Mouse (Mus musculus) brain, embryonic 14.5 days (tissue): Measurements from ENCODE around the gene Tmsb15l. TPM values are rescaled to one million over a fixed set of nuclear protein-coding genes. Genes with fewer than 3 reads are reported as not detected.
"Not testable (repeated sequence)": the region's sequence is repeated elsewhere in the genome, so short reads cannot be mapped to it uniquely, and the experiment has no call there.

Experiments used
- DNase-seq: peaks from one replicate; pipeline ENCODE4 v3.0.0-alpha.2; 2011; ENCODE audit warnings: low read depth
- CTCF ChIP-seq: fragments of 200-500 bp; IDR thresholded peaks from 2 replicates; pipeline ENCODE4 v1.5.1; 2012; ENCODE audit warnings: inconsistent platforms, mild to moderate bottlenecking, moderate library complexity, borderline replicate concordance; ENCODE audit not compliant: insufficient read depth, insufficient read length; ENCODE audit errors: extremely low read depth
- POLR2A ChIP-seq: fragments of 200-500 bp; IDR thresholded peaks from 2 replicates; pipeline ENCODE4 v1.6.1; 2012; ENCODE audit warnings: mild to moderate bottlenecking, inconsistent platforms, borderline replicate concordance; ENCODE audit not compliant: poor library complexity, insufficient read depth, insufficient read length, severe bottlenecking; ENCODE audit errors: extremely low read depth
- polyA plus RNA-seq: library from polyadenylated mRNA; depleted of rRNA; stranded (reverse); fragments of >200 nt; gene quantifications from 2 replicates; pipeline ENCODE4 v1.2.3, GENCODE M21; 2012; rRNA removed

Gene Tmsb15l
- 10.1 and 13.8 TPM in 2 replicates for polyA plus RNA-seq

DNA sequence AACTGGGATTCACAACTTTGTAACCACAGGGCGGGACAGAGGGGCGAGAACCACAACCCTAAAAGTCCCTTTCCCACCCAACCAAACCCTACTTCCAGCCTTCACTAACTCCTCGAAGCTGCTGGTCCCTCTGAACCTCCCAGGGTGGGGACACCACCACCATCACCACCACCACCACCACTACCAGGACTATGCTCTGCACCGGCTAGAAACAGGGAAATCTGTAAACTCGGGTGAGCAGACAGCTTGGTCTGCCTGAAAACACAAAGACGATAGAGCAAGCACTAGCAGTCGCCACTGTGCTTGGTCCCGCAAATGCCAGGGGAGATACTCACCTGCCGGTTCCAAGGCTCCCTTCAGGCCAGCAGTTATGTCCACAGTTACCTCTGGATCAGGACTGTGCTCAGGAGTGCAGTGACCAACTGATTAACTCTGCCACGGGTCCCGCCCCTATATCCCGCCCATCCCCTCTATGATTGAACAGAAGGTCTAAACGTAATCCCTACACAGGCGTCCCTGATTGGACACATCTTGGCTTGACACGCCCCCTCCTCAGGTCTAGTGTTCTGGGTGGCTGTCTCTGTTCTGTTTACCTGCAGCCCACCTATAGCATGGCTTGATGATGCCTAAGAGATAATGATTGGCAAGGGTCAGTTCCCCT, at the start of gene Tmsb15l, which contains the start of gene Tmsb15b1:
TSS of gene Tmsb15l (minus strand) at position 446 of the 661 bp plus-strand sequence.
TSS of gene Tmsb15b1 (minus strand) at position 451 of the 661 bp plus-strand sequence.
- peak; percentile 94 for DNase-seq
- peak; percentile 12; the same call in 1 of the 2 replicates for TF ChIP-seq POLR2A
- no peak for TF ChIP-seq CTCF

DNA sequence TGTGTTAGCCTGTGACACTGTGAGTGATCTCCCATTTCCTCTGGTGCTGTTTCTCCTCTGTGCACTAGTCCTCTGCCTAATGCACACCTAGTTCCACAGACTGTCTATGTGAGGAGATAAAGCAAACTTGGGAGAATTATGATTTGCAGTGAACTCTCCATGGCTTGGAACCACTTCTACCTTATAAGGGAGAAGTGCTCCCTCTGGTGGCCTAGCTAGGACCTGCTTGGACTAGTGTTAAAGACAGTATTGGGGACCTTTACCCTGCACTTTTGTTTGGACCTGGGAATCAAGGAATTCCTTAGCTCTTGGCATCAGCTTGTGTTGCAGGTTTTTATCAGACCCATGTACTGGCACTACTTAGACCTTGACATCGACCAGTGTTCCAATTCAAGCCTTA, 42.6 kb upstream of the Tmsb15l start:
- DNase-seq, result peak; percentile 74
- peak; percentile 67; the same call in 1 of the 2 replicates for TF ChIP-seq CTCF
- TF ChIP-seq POLR2A, result no peak

DNA sequence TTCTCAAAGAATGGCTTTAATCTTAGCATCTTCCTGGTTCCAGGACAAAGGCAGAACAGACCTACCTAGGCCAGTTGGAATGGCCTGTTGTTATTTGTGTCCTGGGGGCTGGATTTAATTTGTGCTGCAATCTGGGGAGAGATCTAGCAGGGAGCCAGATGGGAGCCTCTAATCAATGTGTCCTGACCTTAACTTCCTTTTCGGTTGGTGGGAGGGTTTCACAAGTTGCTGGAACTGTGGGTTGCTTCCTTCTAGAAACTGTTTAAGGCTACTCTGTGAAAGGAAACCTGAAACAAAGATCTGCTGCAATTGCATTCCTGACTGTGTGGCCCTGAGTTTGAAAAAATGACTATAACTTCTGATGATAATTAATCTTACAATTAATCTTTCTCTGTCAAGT, 41.0 kb upstream of the Tmsb15l start:
- DNase-seq, result no peak
- TF ChIP-seq POLR2A, result no peak
- no peak for TF ChIP-seq CTCF

DNA sequence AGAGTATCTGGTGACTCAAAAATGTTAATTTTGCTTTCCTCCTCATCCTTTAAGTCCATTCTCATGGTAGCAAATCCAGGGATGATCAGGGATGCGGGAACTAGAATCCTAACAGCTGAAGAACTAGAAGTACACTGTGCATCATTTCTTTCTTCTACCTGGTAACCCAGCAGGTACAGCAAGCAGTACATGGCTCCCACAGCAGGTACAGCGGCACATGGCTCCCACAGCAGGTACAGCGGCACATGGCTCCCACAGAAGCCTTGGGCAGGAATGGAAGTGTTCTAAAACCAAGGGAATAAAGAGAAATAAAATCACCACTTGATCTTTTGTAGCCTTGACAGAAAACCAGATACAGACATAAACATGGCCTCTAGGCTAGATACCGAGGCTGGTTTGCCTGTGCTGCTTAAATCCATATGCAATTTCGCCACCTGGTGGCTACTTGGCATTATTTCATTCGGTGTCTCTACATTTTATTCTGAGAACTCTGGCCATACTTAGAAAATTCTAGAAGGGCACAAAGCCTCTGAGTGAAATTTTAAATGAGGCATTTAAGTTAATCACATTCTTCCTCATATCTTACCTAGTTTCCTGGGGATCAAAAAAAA, 38.5 kb upstream of the Tmsb15l start:
- TF ChIP-seq POLR2A (no peak), CTCF (peak; percentile 56; the same call in 1 of the 2 replicates)
- peak; percentile 88 for DNase-seq

DNA sequence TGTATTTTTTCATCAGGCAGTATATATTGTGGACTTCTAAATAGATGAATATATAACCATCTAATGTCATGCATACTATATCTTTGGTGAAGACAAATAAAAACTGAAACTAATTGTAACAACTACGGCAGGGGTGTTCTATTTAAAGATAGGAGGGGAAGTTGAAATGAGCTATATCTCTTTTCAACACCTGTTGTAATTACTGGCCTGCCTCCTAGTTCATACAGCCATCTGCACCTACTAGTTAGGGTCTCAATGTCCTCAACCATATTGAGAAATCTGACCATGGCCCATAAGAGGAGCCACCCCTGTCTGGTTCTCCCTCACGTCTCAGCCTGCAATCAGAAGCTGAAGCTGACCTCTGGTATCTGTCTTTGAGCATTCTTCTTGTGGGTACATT, 19.6 kb upstream of the Tmsb15l start:
- no peak for DNase-seq
- TF ChIP-seq CTCF, result no peak
- TF ChIP-seq POLR2A, result no peak

DNA sequence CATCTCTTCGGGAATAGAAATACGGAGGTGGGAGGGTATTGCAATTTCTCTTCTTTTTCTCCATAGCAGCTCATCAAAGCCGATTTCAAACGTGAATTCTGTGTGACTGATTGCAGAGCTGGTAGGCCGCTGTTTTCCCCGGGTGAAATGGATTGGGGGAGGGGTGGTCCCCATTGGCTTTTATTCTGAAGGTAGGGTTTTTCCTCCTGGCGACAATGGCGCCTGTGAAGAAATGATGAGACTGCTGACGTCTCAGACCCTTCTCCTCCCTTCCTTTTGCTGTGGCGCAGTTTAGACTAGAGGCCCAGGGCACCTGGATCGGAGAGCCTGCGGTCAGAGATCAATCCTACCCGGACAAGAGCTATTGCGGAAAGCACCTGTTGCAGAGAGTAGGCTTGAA, 17.0 kb upstream of the Tmsb15l start:
- peak; percentile 56 for DNase-seq
- TF ChIP-seq POLR2A, result no peak
- TF ChIP-seq CTCF, result no peak

DNA sequence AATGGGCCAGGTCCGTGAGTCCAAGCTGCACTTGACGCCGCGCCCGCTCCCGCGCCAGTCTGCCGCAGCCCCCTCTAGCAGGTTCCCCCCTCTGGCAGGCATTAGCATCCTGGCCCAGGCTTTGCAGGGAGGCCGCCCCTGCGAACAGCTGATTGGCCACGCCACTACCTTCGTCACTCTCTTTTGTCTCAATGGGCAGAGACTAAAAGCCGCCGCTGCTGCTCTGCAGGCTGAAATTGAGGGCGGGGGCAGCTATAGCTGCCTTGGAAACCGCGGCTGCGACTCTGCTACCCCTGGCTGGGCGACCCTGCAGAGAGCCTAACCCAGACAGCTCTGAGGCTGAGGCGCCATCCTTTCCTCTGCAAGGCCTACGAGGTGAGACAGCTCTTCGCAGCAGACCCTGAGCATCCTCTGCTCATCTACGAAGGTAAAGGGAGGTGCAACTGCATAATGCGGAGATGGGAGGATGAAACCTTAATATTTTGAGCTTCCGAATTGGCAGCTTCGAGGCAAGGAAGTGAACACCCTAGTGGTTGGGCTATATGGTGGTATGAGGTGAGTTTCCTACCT, 16.4 kb upstream of the Tmsb15l start, which contains the start of gene Zcchc18:
TSS of gene Zcchc18 (plus strand) at position 178 of the 570 bp plus-strand sequence.
- no peak for TF ChIP-seq CTCF
- peak; percentile 72; the same call in 1 of the 2 replicates for TF ChIP-seq POLR2A
- peak; percentile 98 for DNase-seq

DNA sequence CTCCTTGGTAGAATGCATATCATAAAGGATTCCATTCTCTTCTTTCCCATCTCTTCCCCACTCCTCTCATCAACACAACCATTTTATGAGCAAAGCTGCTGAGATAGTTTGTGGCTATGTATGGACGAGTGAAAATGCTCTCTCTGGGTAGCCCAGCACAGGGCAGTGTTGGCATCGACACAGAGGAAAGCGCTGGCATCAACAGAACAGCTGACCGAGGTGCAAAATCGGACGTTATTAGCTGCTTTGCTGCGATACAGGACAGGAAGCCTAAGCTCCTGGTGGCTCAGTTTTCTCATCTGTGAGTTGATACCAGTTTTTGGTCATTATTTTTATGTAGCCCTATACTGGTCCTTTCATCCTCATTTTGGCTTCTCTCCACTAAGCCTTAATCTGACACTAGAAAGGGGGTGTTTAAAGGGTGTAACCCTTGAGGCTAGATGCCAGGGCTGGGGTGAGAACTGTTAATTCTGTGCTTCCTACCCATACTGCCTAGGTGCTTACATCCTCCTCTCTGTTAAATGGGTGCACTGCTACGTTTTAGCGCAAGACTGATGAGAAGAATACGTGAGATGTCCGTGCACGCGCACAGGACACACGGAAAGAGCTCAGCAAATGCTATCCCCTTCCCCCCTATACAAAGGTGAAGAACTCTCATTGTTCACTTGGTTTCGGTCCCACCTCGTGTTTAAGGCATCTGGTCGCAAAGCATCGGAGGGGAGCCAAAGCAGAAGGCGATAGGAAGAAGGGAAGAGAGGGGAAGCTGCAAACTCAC, 15.7 kb upstream of the Tmsb15l start:
- no peak for TF ChIP-seq CTCF
- no peak for TF ChIP-seq POLR2A
- DNase-seq, result peak; percentile 33

DNA sequence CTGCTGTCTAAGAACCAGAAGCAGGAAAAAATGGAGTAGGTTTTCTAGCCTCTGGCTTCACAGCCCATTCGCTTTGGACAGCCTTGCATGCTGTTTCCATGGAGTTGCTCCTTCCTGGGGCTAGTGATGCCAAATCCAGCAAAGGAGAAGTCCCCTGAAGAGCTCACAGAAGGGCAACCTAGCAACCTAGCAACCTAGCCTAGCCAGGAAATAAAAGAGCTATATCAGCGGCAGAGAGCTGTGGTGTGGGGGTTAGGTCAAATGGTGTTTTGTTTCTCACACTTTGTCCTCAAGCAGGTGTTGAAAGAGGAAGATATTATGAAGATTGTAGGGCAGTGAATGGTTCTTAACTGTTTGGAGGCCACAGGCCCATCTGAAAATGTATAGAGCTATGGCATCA, 14.6 kb upstream of the Tmsb15l start:
- TF ChIP-seq CTCF (no peak), POLR2A (no peak)
- DNase-seq, result peak; percentile 22

DNA sequence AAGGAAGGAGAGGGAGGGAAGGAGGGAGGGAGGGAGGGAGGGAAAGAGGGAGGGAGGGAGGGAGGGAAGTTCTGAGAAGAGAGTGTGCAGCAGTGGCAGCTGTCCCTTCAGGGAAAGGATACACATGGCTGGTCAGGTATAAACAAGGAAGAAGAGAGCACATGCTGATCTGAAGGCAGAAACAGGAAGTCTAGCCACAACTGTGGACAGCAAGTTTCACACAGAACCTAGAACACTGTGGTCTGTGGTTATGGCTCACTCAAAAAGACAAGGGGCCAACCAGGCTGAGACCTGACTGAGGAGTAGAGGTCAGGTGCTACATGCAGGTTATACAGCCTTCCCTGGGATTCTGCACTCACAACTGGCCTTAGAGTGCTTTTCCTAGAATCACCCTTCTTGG, 9.4 kb upstream of the Tmsb15l start:
- no peak for DNase-seq
- TF ChIP-seq CTCF (no peak), POLR2A (no peak)

DNA sequence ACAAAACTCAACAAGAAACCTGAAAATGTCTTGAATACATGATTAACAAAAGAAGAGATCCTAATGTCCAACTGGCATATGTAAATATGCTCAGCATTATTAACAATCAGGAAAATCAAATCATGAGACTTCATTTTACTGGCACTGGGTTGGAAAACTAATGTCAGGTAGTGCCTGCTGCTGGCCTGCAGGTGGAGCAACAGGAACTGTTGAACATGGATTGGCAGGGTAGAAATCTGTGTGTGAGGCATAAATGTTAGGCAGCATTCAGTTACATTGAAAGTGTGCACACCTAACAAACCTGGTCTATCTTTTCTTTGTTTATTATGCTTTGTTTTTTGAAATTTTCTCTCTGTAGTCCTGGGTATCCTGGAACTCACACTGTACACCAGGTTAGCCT, 1.9 kb upstream of the Tmsb15l start:
- peak; percentile 37 for DNase-seq
- TF ChIP-seq CTCF (peak; percentile 47; the same call in 1 of the 2 replicates), POLR2A (no peak)

DNA sequence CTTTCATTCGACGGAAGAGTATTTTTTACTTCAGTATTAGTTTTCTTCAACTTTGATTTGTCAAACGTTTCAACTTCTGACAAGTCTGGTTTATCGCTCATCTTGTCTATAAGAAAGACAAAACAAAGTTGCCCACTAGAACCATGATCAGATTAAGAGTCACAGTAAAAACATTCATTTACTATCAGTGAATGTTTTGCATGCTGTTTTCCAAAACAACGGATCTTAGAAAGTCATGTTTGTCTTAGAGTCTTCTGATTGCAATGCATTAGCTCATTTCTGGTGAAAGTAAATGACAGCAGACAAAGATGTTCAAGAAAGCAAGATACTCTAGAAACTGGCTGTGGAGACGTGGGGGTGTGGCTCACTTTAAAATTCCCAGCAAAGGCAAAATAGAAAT, 1.3 kb downstream of the Tmsb15l start, which contains the start of gene Tmsb15b2:
TSS of gene Tmsb15b2 (minus strand) at position 101 of the 400 bp plus-strand sequence.
- DNase-seq, result not testable (repeated sequence)
